Mouse (Mus musculus): ENCODE measurements around the gene Usp49. TPM values are rescaled to one million over a fixed set of nuclear protein-coding genes. Genes with fewer than 3 reads are reported as not detected.
A peak's percentile ranks its signal among the peaks of the same experiment; 100 is the strongest.

Gene Usp49
- polyA plus RNA-seq, 1 experiment from 2014 or later: 2.5 TPM

GRCm38 (mm10) chr17:47687409-47688343, 57.2 kb downstream of the Usp49 start:
- peak overlapping the region; percentile 97 for H3K4me2 ChIP-seq
- H3K27ac ChIP-seq: peak overlapping the region; percentile 81
- WGBS: under 1% methylated on average over 70 of the region's 70 CpGs
- peaks cover 17% of the 10 kb centered on the region for H3K4me1 ChIP-seq (replicated peaks)
- peak; percentile 90 for ATAC-seq (replicated peaks; ENCODE audit: insufficient number of reproducible peaks, insufficient read depth, low FRiP score, low read depth)
- H3K4me3 ChIP-seq: peak overlapping the region; percentile 79
- peaks cover 24% of the 10 kb centered on the region for H3K36me3 ChIP-seq
- H3K27me3 ChIP-seq: no peaks in the 10 kb centered on the region; the same call in 1 of the 2 replicates
- H3K9me3 ChIP-seq (replicated peaks): no peaks in the 10 kb centered on the region
- peak overlapping the region; percentile 79 for H3K9ac ChIP-seq

- Histone ChIP-seq H3K27ac (peak within 1 kb of the TSS; percentile 81), H3K9ac (peak within 1 kb of the TSS; percentile 79), H3K36me3 (peaks cover 18% of the 10 kb centered on the region), H3K9me3 (replicated peaks) (no peaks in the 10 kb centered on the region), H3K27me3 (no peaks in the 10 kb centered on the region; the same call in 1 of the 2 replicates), H3K4me3 (peak within 1 kb of the TSS; percentile 79), H3K4me1 (replicated peaks) (peaks cover 17% of the 10 kb centered on the region), H3K4me2 (peak within 1 kb of the TSS; percentile 97)
- no peak for ATAC-seq (replicated peaks; ENCODE audit: insufficient number of reproducible peaks, insufficient read depth, low FRiP score, low read depth)
- under 1% methylated on average over 9 of the region's 9 CpGs for WGBS
These were observed 57.8 kb downstream of the Usp49 start, which contains the start of gene Tomm6 for GRCm38 (mm10) chr17:47688344-47688607. Gene Tomm6 (minus strand): TSS chr17:47688386.

GRCm38 (mm10) chr17:47688608-47689575, 58.4 kb downstream of the Usp49 start, which contains the start of gene Frs3:
Gene Frs3 (plus strand): TSS chr17:47689030.
- 2% methylated on average over 58 of the region's 58 CpGs for WGBS
- no peaks in the 10 kb centered on the region; the same call in 1 of the 2 replicates for H3K27me3 ChIP-seq
- H3K36me3 ChIP-seq: peaks cover 15% of the 10 kb centered on the region
- peak within 1 kb of the TSS; percentile 79 for H3K4me3 ChIP-seq
- peak within 1 kb of the TSS; percentile 97 for H3K4me2 ChIP-seq
- peak within 1 kb of the TSS; percentile 79 for H3K9ac ChIP-seq
- peak within 1 kb of the TSS; percentile 81 for H3K27ac ChIP-seq
- no peaks in the 10 kb centered on the region for H3K9me3 ChIP-seq (replicated peaks)
- peaks cover 20% of the 10 kb centered on the region for H3K4me1 ChIP-seq (replicated peaks)
- ATAC-seq (replicated peaks; ENCODE audit: insufficient number of reproducible peaks, insufficient read depth, low FRiP score, low read depth): peak; percentile 68

- Histone ChIP-seq H3K4me3 (peak overlapping the region; percentile 79; the same call in 1 of the 2 replicates), H3K27me3 (no peaks in the 10 kb centered on the region; the same call in 1 of the 2 replicates), H3K36me3 (peaks cover 6% of the 10 kb centered on the region), H3K4me1 (replicated peaks) (peaks cover 25% of the 10 kb centered on the region), H3K9me3 (replicated peaks) (no peaks in the 10 kb centered on the region), H3K4me2 (peak overlapping the region; percentile 97; the same call in 1 of the 2 replicates), H3K9ac (no peak overlapping the region), H3K27ac (no peak overlapping the region)
- WGBS: 81% methylated on average over 8 of the region's 8 CpGs
- ATAC-seq (replicated peaks; ENCODE audit: insufficient number of reproducible peaks, insufficient read depth, low FRiP score, low read depth): no peak
These were observed 59.4 kb downstream of the Usp49 start for GRCm38 (mm10) chr17:47689894-47690293.

DNA sequence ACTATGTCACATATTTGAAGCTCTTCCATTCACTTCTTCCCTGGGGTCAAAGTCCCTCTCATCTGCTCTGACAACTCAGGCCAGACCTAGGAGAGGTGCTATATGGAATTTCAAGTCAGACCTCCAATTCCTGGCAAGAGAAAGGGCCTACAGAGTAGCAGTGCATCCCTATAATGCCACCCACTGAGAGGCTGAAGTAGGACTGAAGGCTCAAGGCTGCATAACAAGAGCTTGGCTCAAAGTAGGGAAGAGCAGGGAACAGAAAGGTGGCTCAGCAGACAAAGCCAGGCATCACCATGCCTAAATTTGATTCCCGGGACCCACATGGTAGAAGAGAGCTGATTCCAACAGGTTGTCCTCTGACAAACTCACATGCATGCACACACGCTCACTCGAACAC, 61.2 kb downstream of the Usp49 start:
- WGBS: 85% methylated on average over 3 of the region's 3 CpGs
- H3K9ac ChIP-seq: no peak overlapping the region
- H3K27ac ChIP-seq: no peak overlapping the region
- ATAC-seq (replicated peaks; ENCODE audit: insufficient number of reproducible peaks, insufficient read depth, low FRiP score, low read depth): no peak
- H3K4me1 ChIP-seq (replicated peaks): peaks cover 30% of the 10 kb centered on the region
- no peaks in the 10 kb centered on the region; the same call in 1 of the 2 replicates for H3K27me3 ChIP-seq
- no peak overlapping the region for H3K4me3 ChIP-seq
- no peak overlapping the region for H3K4me2 ChIP-seq
- no peaks in the 10 kb centered on the region for H3K36me3 ChIP-seq
- no peaks in the 10 kb centered on the region for H3K9me3 ChIP-seq (replicated peaks)

- ATAC-seq (replicated peaks; ENCODE audit: insufficient number of reproducible peaks, insufficient read depth, low FRiP score, low read depth): no peak
- H3K4me1 ChIP-seq (replicated peaks): peaks cover 22% of the 10 kb centered on the region
- 40% methylated on average over 13 of the region's 13 CpGs for WGBS
- H3K4me2 ChIP-seq: peak overlapping the region; percentile 85
- no peaks in the 10 kb centered on the region for H3K9me3 ChIP-seq (replicated peaks)
- no peaks in the 10 kb centered on the region for H3K36me3 ChIP-seq
- H3K9ac ChIP-seq: peak overlapping the region; percentile 81
- H3K27me3 ChIP-seq: no peaks in the 10 kb centered on the region; the same call in 1 of the 2 replicates
- peak overlapping the region; percentile 83 for H3K4me3 ChIP-seq
- H3K27ac ChIP-seq: peak overlapping the region; percentile 73
These were observed 63.4 kb downstream of the Usp49 start for GRCm38 (mm10) chr17:47693671-47694441.

DNA sequence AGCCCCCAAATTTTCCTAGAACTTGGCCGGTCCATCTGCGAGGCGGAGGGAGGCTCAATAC, 63.8 kb downstream of the Usp49 start, which contains the start of gene Gm21981:
TSS of gene Gm21981 (minus strand) at position 14 of the 61 bp plus-strand sequence.
- H3K9me3 ChIP-seq (replicated peaks): no peaks in the 10 kb centered on the region

DNA sequence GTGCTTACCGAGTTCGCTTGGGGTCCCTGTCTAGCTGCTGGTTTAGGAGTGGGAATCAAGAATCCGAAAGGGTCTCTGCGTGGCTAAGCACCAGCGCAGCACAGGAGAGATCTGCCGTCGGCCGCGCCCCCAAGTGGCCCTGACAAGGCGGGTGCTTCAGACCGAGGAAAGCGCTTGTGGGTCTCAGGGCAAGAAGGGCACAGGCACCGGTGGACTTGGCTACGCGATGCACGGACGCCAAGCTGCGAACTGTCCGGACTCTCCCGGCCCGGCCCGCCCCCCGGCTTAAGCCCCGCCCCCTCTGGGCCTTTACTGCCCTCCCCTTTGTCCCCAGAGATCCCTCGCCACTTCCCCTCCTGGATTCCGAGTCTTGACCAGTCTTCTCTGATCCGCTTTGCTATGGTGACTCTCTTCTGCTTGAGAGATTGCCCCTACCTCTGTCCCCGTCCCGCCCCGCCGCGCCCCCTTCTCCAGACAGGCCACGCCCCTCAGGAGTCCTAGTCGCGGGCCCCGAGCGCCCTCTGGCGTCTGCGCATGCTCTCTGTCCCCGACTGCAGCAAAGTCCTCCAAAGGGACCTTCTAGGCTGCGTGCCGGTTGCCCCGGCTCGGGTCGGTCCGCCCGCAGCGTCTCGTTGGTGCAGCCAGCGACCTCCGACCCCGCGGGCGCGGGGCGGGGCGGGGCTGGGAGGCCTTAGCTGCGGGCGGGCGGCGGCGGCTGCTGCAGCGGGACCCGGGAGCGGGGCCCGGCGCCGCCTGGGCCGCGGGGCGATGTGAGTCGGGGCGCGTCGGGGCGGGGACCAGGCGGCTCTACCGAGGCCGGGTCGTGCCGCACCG, 64.2 kb downstream of the Usp49 start, which contains the start of gene Prickle4:
TSS of gene Prickle4 (minus strand) at position 234 of the 834 bp plus-strand sequence.
- H3K9me3 ChIP-seq (replicated peaks): no peaks in the 10 kb centered on the region
- ATAC-seq (replicated peaks; ENCODE audit: insufficient number of reproducible peaks, insufficient read depth, low FRiP score, low read depth): peak; percentile 92
- H3K4me1 ChIP-seq (replicated peaks): peaks cover 16% of the 10 kb centered on the region
- no peaks in the 10 kb centered on the region for H3K36me3 ChIP-seq
- no peaks in the 10 kb centered on the region; the same call in 1 of the 2 replicates for H3K27me3 ChIP-seq
- peak within 1 kb of the TSS; percentile 85 for H3K4me2 ChIP-seq
- H3K27ac ChIP-seq: peak within 1 kb of the TSS; percentile 73
- peak within 1 kb of the TSS; percentile 83 for H3K4me3 ChIP-seq
- under 1% methylated on average over 82 of the region's 82 CpGs for WGBS
- peak within 1 kb of the TSS; percentile 81 for H3K9ac ChIP-seq

More for the DNA sequence above, 63.8 kb downstream of the Usp49 start, which contains the start of gene Gm21981:
- WGBS: 0% methylated on average over 3 of the region's 3 CpGs
- Histone ChIP-seq H3K4me1 (replicated peaks) (peaks cover 20% of the 10 kb centered on the region), H3K36me3 (no peaks in the 10 kb centered on the region), H3K9ac (peak within 1 kb of the TSS; percentile 81), H3K27me3 (no peaks in the 10 kb centered on the region; the same call in 1 of the 2 replicates), H3K4me2 (peak within 1 kb of the TSS; percentile 85), H3K27ac (peak within 1 kb of the TSS; percentile 73), H3K4me3 (peak within 1 kb of the TSS; percentile 83)
- ATAC-seq (replicated peaks; ENCODE audit: insufficient number of reproducible peaks, insufficient read depth, low FRiP score, low read depth): no peak

DNA sequence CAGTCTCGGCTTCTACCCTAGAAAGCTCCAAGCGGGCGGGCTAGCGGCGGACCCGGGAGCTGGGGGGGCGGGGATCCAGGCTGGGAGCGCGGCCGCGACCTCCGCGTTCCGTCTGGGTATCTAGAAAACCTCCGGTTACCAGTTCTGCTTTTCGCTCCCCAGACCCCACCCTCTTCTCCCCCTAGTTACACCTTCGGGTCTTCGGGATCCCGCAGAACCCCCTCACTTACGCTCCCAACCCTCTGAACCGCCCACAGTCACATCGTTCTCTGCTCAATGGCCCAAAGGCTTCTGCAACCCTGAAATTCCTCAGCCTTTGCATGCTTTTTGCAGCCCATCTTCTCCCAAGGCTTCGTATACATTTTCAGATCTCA, 64.8 kb downstream of the Usp49 start:
- Histone ChIP-seq H3K4me1 (replicated peaks) (peaks cover 14% of the 10 kb centered on the region), H3K4me2 (peak overlapping the region; percentile 85), H3K9ac (peak overlapping the region; percentile 81), H3K27ac (peak overlapping the region; percentile 73), H3K27me3 (peaks cover 2% of the 10 kb centered on the region; the same call in 1 of the 2 replicates), H3K9me3 (replicated peaks) (no peaks in the 10 kb centered on the region), H3K4me3 (peak overlapping the region; percentile 83), H3K36me3 (no peaks in the 10 kb centered on the region)
- ATAC-seq (replicated peaks; ENCODE audit: insufficient number of reproducible peaks, insufficient read depth, low FRiP score, low read depth): no peak
- 1% methylated on average over 18 of the region's 23 CpGs for WGBS

GRCm38 (mm10) chr17:47698156-47698555, 67.7 kb downstream of the Usp49 start:
- Histone ChIP-seq H3K9me3 (replicated peaks) (no peaks in the 10 kb centered on the region), H3K27ac (no peak overlapping the region), H3K36me3 (peaks cover under 1% of the 10 kb centered on the region; the same call in 1 of the 2 replicates), H3K4me1 (replicated peaks) (peaks cover 25% of the 10 kb centered on the region), H3K27me3 (peaks cover 6% of the 10 kb centered on the region; the same call in 1 of the 2 replicates), H3K9ac (no peak overlapping the region), H3K4me2 (no peak overlapping the region), H3K4me3 (no peak overlapping the region)
- ATAC-seq (replicated peaks; ENCODE audit: insufficient number of reproducible peaks, insufficient read depth, low FRiP score, low read depth): no peak
- WGBS: 88% methylated on average over 10 of the region's 10 CpGs
